Mouse (Mus musculus) liver, postnatal 0 days (tissue): ENCODE data around the gene Fras1.

Experiments used
- CTCF ChIP-seq: sonication (generic); IDR thresholded peaks from 2 replicates; pipeline ENCODE4 v1.5.1; 2016; ENCODE audit warnings: antibody characterized with exemption, low read depth
- EP300 ChIP-seq: IDR thresholded peaks from 2 replicates; pipeline ENCODE4 v1.6.1; 2016; ENCODE audit warnings: antibody characterized with exemption, low read depth, mild to moderate bottlenecking

- TF ChIP-seq CTCF, result no peak
- no peak for TF ChIP-seq EP300
Measured at GRCm38 (mm10) chr5:96722690-96723089, 348.9 kb downstream of the Fras1 start.
